Mouse (Mus musculus) ovary, postnatal 10 days (tissue): Measurements from ENCODE around the gene Mest.

Experiments used
- DNase-seq: peaks from one replicate; pipeline ENCODE4 v3.0.0; 2022; ENCODE audit warnings: low spot score

Mest gene

DNA sequence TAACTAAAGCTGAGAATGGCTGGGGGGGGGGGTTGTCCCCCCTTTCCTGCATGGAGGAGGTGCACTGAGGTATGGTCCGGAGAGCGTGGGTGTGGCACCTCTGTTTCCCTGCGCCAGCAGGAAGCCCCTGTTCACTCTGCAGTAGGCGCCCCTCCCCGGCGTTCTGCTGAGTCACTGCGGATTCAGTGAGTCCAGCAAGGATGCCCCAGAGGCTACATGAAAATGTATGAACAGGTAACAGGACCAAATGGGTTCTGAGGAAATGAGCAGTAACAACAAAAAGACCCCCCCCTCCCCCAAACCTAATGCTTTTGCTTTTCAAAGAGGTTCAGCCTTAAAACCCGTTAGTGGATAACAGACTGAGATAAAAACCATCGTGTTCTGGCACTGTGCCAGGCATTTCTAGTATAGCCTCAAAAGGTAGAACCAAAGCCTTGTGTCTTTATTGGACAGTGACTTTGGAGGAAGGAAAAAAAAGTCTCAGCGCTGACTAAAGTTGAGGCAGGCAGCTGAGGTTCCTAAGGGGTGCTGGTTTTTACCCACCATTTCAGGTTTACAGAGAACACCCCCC lies 15.9 kb downstream of the Mest start:
- no peak for DNase-seq

- DNase-seq, result no peak
These were observed 21.5 kb downstream of the Mest start for GRCm38 (mm10) chr6:30744846-30745245.

DNA sequence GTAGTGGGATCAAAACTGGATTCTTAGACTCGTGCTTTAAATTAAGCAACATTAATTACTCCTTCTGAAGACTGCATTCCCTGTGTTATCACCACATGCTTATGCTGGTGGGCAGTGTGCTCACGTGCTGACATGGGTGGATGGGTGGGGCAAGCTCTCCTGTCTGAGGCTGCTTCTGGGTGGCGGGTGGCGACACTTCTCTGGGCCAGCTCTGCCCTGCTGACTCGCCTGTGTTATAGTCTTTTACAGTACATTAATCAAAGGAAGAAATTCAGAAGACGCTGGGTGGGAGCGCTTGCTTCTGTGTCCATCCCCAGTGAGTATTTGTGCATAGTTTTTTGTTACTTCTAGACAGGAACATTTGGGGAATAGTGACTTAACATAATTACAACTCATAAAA lies 22.2 kb downstream of the Mest start:
- DNase-seq, result no peak

DNA sequence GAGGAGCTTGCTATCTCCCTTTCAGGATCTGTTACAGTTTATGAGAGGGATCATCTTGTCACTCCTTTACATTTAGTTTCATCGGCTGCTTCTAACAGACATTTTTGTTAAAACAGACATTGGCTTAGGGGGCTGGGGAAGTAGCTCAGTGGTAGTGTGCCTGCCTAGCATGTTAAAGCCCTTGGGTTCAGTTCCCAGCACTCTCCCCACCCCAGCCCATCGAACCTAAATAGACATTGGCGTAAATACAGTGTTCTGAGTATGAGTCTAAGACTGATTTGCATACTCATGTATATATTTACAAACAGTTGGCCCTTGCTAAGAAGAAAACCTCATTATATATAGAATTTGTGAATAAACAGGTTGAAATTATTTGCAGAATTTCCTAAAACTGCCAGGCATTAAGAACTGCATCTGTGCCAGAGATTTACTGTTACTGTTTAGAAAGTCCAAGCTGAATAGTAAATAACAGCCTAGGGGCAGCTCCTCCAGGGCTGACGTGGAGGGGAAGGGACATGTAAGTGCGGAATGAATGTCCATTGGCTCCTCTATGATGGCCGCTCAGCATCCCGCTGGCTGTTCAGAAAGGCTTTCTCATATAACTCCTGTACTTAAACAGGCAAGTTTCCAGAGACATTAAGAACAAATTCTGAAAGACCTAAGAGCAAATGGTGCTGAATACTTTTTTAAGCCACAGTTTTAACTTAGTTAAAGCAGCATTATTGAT lies 24.4 kb downstream of the Mest start:
- DNase-seq, result no peak

DNA sequence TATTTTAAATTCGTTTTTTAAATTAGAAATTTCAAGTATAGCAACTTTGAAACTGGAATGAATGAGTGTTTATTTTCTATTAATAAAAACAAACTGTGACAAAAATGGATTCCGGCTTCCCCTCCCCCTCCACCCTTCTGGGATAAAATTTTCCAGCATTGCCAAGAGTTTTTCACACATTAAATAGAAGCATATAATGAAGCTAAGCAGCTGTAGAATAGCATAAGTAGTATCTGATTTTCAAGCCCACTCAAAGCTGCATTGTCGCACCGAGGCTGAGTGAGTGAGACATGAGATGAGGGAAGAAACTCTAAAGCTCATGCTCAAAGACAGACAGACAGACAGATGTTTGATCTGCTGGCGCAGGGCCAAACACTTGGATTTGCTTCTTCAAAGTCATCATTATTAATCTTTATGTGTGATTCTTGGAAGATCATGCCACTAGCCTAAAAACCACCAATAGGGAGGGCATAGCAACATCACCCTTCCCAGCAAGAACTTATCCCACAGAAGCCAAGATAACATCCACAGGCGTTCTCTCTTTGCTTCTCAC lies 25.1 kb downstream of the Mest start:
- no peak for DNase-seq

GRCm38 (mm10) chr6:30749042-30749689 lies 25.8 kb downstream of the Mest start:
- DNase-seq, result no peak

- DNase-seq, result no peak
These were observed 26.5 kb downstream of the Mest start for GRCm38 (mm10) chr6:30749892-30750291.

- DNase-seq, result no peak
These were observed 27.1 kb downstream of the Mest start for GRCm38 (mm10) chr6:30750482-30750881.

- DNase-seq, result no peak
These were observed 27.9 kb downstream of the Mest start for GRCm38 (mm10) chr6:30751209-30751608.
